Mouse (Mus musculus) urinary bladder, adult 2 months (tissue): Measurements from ENCODE around the gene Fanca. TPM values are rescaled to one million over a fixed set of nuclear protein-coding genes. Genes with fewer than 3 reads are reported as not detected.

Source experiments
- DNase-seq: peaks from one replicate; pipeline ENCODE4 v3.0.0; 2022; ENCODE audit warnings: low spot score
- polyA plus RNA-seq: library from polyadenylated mRNA; depleted of rRNA; stranded (reverse); fragments of >200 nt; gene quantifications from 2 replicates; pipeline ENCODE4 v1.2.3, GENCODE M21; 2012; rRNA removed

The Fanca gene
- polyA plus RNA-seq = 8.9 and 15.8 TPM in 2 replicates

DNA sequence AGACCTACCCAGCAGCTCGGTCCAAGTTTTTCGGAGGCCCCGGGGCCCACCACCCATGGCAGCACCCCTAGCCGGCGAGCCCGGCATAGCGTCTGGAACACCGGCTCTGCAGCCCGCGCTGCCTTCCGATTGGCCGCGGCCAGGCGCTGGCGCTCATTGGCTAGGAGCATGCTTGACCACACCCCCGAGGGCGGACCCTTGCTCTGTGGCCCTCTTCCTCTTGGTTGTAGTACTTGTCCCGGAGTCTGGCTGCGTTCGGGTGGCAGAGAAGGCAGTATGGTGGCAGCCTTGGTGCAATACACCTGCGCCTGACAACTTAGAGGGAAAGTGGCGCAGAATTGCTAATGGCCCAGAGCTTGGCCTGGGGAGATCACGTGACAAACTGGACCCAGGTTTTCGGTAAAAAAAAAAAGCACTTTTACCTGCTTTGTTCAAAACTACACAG, at the start of gene Fanca:
Fanca (minus strand) TSS at position 110 of the 445 bp plus-strand sequence.
- peak; percentile 78 for DNase-seq

DNA sequence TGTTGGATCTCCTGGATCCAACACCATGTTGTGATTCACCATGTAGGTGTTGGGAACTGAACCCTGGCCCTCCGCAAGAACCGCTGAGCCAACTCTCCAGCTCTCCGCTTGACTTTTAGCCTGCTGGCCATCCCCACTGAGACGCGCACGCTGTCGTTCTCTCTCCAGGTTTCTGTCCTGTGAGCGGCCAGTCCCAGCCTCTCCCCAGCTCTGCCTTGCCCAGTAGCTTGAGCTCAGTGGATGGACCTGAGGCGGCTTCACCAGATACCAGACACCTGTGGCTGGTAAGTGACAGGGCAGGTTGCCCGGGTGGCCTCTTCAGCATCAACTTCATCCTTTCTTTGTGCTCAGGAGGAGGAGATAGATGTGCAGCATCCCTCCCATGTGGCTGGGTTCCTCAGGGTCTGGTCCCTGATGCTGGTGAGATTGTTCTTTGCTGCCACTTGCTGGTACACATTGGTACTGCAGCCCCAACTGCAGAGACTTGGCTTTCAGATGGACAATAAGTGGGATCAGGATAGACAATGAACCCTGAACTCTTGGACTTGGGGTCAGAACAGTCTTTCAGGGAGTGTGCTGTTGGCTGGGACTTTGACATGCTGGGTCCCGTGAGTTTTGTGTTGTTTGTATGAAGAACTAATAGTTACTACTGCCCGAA, 42.8 kb upstream of the Fanca start:
- peak; percentile 45 for DNase-seq

DNA sequence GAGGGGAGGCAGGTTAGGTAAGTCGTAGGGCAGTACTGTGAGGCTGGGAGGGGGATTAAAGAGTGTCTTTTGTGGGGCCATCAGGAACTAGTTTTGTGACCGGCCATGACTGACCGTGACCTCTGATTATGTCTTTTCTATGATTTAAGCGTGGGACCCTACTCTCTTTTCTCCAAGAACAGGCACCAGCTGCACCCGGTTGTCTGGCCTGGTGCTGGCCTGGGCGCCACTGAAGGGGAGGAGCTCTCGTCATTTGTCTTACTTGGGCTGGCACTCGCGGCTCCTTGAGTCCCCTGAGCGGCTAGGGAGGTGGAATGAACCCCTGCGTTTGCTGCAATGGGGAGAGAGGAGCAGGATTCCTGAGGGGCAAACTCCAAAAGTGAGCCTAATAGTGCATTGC, 34.8 kb upstream of the Fanca start:
- DNase-seq = no peak

DNA sequence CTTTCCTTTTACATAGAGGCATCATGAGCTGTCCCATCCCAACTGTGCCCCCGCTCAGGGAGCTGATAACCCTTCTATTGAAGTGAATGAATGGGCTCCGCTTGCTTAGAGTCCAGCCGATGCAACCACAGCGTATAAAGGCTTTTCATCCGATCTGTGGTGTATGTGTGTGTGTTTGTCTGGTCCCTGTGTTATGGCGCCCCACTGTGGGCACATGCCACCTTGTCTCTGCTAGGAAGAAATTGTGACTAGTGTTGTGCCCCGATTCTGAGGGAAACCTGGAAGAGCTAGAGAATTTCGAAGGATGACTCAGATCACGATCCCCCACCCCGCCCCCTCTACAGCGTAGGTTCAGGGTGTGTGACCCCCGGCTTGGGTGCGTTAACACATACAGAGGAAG, 34.4 kb upstream of the Fanca start:
- DNase-seq = no peak

DNA sequence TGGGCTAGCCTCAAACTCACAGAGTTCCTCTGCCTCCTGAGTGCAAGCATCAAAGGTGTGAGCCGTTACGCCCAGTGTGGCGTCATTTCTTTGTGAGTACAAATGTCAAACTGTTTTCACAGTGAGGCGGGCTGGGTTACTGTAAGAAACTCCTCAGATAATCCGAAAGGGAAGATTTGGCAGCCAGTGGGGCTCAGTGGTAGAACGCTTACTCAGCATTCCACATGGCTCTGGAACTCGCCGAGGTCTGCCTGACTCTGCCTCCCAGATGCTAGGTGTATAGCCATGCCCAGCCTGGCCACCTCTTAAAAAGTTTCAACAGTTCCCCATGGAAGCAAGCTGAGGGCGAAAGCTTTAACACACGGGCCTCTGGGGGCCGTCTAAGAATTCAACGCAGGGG, 33.7 kb upstream of the Fanca start:
- DNase-seq = no peak

DNA sequence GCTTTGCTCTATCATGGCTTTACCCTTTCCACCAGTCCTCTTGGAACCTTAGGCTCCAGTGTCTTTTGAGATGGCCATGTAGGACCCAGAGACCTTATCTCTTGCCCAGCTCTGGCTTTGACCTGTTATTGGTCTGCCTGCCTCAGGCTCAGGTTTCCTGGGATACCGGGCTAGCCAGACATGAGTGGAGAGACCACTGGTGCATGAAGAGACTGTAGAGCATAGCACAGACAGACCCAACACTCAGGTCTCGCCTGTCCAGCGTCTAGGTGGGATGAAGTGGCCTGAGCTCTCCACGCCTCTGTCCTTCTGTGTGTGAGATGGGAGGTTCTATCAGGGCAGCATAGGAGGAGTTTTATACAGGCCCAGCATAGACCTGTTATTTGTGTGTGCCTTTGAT, 30.7 kb upstream of the Fanca start:
- DNase-seq = no peak

DNA sequence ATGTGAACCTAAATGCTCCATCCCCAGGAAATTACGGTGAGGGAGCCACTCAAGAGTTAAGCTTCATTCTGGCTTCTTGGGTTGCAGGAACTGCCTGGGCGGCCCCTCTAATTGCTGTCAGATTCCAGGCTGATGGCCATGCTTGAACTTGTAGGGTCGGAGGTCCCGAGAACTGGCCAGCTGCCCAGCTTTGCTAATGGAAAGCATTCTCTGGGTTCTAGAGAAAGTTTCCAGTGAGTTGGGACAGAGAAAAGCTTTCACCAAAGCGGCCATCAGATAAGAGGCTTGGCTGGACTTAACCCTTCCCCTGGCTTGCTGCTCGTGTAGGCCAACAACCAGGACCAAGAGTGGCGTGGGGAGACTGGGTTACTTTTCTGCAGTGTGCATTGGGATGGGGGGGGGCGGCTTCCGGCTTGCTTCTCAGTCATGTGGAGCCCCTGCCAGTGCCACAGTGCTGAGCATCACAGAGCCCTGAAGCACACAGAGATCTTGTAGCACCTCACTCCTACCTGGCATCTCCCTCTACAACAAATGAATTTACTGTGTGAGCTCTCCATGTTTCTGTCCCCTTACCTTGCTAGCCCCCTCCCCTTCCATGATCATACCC, 30.0 kb upstream of the Fanca start:
- no peak for DNase-seq

DNA sequence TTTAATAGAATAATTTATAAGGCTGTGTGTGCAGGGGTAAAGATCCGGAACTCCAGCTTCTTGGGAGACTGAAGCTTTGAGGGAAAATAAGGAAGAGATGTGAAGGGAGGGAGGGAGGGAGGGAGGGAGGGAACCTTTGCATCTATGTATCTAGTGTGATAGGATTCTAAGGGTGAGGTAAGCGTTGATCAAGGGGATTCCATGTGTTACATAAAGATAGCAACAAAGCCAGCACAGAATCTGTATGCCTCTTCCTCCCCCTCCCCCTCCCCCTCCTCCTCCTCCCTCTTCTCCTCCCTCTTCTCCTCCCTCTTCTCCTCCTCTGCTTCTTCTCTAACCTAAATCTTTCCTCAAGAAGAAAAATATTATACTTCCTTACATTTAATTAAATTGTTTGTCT, 28.9 kb upstream of the Fanca start:
- DNase-seq = no peak

DNA sequence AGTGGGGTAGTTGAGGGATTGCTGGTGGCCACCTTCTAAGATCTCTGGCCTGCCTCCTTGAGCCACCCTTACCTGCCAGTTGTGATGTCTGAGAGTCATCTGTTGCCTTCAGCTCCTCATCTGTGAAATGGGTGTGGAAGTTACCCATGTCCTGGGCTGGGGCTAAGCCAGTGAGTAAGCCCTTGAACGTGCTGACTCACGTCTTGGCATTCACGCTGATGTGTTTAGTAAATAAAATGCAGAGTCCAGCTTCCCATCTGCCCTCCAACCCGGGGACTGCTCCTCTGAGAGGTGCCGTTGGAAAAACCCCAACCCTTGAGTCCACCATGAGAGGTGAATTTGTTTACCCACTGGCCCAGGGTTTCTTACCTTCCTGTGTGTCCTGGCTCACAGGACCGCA, 27.5 kb upstream of the Fanca start:
- no peak for DNase-seq

DNA sequence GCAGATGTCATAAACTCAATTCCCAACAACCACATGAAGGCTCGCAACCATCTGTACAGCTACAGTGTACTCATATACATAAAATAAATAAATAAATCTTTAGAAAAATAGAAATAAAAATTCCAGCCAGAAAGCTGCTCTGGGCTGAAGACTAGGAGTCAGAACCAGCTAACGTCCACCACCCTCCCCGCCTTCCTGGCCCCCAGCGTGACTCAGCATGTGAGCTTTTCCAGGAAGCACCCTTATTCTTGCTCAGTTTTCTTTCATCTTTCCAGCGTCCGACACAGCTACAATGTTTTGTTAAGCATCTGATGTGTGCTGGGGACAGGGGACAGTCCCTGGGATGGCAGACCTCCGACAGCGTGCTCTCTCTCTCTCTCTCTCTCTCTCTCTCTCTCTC, 26.8 kb upstream of the Fanca start:
- DNase-seq = no peak

DNA sequence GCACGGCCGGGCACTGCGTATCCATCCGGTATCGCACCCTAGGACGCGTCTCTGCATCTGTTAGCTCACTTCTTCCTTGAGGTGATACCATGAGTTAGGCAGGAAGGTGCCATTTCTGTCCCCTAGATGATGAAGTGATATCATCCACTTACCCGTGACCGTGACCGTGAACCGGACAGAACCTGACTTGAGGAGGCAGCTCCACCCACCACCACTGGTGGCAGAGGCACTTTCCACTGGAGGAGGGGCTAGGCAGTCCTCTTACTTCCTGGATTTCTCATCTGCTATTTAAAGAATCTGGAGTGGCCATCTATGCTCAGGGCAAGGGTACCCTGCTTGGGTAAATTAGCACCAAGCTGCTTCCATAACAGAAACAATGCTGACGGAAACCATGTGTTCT, 25.0 kb upstream of the Fanca start:
- DNase-seq = no peak

DNA sequence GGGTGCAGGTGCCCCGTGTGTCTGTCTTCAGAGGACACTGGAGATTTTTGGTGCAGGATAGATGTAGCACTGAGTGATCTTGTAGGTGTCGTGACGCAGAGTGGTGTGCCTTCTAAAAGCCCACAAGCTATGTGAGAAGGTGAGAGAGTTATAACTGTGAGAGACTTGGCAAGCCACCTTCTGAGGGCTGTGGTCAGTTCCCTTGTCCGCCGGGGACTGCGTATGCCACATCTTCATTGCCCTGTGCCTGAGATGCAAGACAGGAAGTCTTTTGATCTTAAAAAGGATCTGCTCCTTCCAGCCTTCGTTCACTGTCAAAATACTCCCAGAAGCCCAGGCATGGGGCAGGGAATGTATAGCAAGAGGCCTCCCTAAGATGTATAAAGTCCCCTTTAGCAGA, 24.5 kb upstream of the Fanca start:
- DNase-seq = no peak

DNA sequence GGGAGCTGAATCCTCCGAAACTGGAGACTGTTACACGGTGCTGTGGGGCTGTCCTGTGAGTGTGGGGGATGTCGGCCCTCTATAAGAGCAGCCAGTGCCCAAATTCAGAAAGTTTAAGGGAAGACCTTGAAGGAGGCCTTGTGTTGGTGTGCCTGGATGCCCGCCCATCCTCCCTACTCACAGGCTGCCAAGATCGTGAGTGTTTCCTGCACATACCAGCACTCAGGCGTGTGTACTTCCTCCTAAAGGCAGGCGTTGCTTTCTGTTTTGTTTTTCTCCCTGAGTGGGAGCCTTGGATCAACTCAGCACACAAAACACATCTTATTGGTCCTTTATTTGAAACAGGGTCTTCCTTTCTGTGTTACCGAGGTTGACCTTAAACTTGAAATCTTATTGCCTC, 23.9 kb upstream of the Fanca start:
- no peak for DNase-seq

DNA sequence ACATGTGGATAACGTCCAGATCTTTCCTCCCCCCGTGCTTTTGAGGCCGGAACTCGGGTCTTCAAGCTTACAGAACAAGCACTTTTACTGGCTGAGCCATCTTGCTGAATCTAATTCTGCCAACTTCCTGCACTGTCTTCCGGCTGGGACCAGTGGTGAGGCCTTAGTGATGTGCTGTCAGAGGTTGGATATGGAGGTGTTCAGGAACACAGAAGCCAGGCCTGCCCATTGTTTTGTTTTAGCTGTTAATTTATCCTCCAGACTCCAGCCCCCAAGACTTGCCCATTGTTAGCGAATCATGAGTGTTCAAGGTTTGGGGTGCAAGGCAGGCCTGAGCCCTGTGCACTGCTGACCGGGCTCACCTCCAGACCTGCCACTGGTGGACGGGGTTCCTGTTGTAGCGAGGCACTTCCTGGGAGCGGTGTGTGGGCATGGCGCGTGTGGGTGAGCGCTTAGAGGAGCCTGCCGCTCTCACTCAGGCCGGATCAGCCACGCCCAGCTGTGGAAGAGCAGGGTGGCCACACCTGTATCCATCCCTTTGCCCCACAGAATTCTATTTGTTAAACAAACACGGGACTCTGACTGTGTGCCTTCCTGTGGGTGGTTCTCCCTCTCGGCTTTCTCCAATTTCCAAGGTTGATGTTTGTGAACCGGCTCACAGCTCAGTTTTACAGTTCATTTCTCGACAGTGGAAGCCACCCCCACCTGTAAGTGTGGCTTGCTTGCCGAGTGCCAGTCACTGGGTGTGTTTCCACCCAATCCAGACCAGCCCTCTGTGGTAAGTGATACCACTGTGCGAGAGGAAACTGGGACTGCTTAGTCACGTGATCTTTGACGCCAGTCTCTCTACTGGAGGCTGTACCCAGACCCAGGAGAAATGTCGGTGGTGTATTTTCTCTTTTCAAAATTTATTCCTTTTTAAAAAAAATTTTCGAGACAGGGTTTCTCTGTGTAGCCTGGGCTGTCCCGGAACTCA, 23.0 kb upstream of the Fanca start:
- DNase-seq = no peak

DNA sequence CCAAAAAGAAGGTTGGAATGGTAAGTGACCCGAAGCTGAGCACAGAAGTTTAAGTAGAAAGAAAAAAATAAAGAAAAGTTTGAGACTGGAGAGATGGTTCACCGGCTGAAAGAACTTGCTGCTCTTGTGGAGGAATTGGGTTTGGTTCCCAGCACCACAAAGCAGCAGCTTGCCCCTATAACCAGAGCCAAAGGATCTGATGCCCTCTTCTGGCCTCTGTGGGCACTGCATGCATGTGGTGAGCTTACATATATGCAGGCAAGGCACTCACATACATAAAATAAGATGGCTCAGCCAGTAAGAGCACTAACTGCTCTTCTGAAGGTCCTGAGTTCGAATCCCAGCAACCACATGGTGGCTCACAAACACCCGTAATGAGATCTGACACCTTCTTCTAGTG, 21.7 kb upstream of the Fanca start:
- no peak for DNase-seq

DNA sequence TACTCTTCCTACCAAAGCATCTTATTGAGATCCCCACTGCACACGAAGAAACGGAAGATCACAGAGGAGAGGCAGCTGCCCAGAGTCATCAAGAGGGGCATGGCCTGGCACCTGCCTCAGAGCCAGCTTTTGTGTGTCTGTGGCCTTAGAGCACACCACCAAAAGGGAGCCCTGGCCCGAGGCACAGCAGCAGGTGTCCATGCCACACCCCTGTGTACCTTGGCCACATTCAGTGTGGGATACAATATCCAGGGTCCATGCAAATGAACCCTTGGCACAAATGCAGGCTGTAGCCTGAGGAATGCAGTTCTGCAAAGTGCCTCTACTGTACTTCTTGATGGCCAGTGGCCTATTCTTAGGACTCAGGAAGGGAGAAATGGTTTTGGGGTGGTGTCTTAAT, 19.1 kb upstream of the Fanca start:
- DNase-seq = no peak

DNA sequence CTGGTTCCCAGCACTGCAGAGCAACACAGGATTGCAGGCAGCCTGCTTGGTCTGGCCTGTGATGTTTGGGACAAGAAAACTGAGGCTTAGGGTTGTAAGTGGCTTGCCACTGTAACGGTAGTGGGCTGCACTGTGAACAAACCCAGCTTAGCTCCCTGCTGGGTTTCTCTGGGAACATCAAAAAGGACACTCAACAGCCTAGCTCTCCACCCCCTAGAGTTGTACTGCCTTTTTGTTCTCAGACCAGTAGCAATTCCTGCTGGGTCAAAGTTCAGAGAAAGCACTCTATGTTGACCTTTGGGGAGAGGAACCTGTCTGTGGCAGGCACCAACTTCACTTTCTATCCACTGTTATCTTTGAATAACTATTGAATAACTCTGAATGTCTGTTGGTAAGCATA, 16.1 kb upstream of the Fanca start:
- DNase-seq = no peak

DNA sequence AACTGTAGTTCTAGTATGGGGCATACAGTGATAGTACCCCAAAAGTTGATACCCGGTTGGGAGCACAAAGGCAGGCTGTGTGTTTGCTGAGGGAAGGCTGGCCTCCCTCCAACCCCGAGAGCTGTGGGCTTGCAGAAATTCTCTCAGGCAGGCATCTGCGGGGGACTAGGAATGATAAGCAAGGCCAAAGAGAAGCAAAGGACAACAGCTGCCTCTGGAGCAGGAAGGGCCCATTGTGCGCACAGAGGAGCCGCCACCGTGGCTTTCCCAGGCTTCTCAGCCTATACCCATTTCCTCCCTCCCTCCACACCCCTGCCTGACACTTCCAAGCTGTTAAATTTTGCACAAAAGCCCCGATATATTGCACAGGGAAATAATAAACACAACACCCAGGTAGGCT, 15.5 kb upstream of the Fanca start:
- no peak for DNase-seq

DNA sequence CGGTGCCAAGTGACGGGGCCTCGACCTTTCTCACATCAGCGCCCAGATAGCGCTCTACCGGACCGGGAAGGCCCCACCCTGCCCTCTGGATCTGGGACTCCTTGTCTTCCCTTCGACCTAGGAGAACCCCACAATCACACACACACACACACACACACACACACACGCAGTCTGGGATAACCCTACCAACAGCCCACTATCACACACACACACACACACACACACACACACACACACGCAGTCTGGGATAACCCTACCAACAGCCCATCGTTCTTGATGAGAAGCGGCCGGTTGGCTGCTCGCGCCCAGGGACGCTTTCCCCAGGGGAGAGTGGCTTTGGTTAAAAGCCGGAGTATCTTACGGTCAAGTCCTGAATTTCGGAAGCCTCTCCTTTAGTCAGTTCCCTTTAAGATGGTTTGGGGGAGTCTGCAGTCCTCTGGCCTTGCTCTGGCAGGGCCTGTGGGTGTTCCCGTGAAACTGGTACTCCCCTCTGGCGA, 14.8 kb upstream of the Fanca start:
- no peak for DNase-seq

DNA sequence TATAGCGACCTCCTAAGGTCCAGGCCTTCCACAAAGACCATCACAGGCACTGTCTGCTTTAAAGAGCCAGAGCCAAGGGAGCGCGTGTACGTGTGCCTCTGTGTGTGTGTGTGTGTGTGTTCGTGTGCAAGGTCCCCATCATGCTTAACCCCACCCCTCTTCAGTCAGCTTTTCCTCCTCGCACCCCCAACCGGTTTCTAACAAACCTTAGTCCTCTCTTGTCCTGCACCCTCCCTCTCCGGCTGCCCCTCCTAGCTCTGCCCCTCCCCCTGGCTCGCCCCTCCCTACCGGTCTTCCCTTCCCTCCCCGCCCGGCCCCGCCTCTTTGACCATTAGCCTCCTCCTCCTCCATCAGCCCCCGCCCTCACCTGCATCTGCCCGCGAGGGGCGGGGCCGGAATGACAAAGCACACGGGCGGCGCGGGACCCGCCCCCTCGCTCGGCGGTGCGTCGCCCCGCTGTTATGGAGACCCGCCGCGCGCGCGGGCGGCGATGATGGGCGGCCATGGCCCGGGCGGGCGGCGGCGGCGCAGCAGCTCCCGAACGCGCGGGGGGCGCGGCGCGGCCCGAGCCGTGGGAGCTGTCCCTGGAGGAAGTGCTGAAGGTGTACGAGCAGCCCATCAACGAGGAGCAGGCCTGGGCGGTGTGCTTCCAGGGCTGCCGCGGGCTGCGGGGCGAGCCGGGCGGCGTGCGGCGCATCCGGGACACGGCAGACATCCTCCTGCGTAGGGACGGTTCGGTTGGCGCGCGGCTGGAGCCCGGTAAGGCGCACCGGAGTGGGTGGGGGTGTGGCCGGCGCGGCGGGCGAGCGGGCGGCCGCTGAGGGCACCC, 14.1 kb upstream of the Fanca start, which contains the start of gene Spire2:
Spire2 (plus strand) TSS at position 452 of the 829 bp plus-strand sequence.
- DNase-seq = peak; percentile 57

DNA sequence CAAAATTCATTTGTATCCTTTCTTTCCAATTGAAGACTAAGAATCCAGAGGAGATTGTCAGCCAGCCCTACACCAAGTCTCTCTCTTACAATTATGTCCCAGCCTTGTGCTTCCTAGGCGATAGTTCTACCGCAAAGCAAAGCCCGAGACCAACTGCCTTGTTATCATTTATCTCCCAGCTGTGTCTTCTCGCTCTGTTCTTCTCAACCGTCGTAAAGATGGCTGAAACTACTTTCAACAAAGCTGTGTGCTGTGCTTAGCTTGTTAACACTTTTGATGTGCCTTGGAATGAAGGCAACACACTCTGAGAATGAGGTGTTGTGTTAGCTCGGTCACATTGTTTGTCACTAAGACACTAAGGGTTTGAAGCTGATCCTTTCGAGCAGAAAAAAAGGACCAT, 13.4 kb upstream of the Fanca start:
- DNase-seq = no peak

DNA sequence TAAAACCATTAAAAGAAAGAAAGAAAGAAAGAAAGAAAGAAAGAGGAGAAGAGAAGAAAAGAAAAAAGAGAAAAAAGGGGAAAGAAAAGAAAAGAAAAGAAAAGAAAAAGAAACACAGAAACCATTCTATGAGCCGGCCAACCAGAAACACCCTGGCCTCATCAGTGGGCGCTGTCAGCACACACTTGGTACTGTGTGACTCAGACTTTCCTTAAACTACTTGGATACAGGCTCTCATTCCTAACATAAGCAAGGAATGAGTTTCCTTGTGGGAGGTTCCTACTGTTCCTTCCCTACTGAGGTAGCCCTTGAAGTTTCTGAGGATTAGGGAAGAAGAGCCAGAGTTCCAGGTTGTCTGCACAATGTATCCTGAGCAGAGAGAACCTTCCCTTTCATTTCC, 12.9 kb upstream of the Fanca start:
- DNase-seq = no peak
